Mouse (Mus musculus) erythroblast, embryonic 14.5 days (primary cell): Measurements from ENCODE around the gene Cnppd1. TPM values are rescaled to one million over a fixed set of nuclear protein-coding genes. Genes with fewer than 3 reads are reported as not detected.
A peak's percentile ranks its signal among the peaks of the same experiment; 100 is the strongest.

Source experiments
- H3K27me3 ChIP-seq: 2 replicates; pipeline ENCODE4 v1.6.1; 2012; ENCODE audit warnings: inconsistent platforms; ENCODE audit not compliant: control insufficient read depth
- H3K36me3 ChIP-seq: 2 replicates; pipeline ENCODE4 v1.6.1; 2012; ENCODE audit warnings: mild to moderate bottlenecking, inconsistent platforms; ENCODE audit not compliant: control insufficient read depth
- H3K4me1 ChIP-seq: 2 replicates; pipeline ENCODE4 v1.6.1; 2012; ENCODE audit warnings: inconsistent platforms; ENCODE audit not compliant: control insufficient read depth
- H3K4me3 ChIP-seq: replicated peaks from 2 replicates; pipeline ENCODE3; 2012; ENCODE audit warnings: moderate library complexity, mild to moderate bottlenecking, inconsistent platforms
- H3K9me3 ChIP-seq: 2 replicates; pipeline ENCODE4 v1.6.1; 2012; ENCODE audit warnings: low read length, inconsistent platforms, mixed read lengths; ENCODE audit not compliant: control insufficient read depth
- GATA1 ChIP-seq: IDR thresholded peaks from 2 replicates; pipeline ENCODE4 v1.6.1; 2012; ENCODE audit warnings: low read length, inconsistent platforms, mixed read lengths
- TAL1 ChIP-seq: IDR thresholded peaks from 3 replicates; pipeline ENCODE4 v1.6.1; 2012; ENCODE audit warnings: low read length, inconsistent platforms, mixed read lengths
- polyA plus RNA-seq: library from polyadenylated mRNA; stranded (reverse); fragments of >175 nt; gene quantifications from 2 replicates; pipeline ENCODE4 v1.2.3, GENCODE M21; 2012

The Cnppd1 gene
- polyA plus RNA-seq, 1 experiment: 8.4 TPM

- peaks cover 64% of the 10 kb centered on the region for H3K4me1 ChIP-seq
- H3K4me3 ChIP-seq: no peak overlapping the region
- H3K36me3 ChIP-seq: peaks cover 3% of the 10 kb centered on the region; the same call in 1 of the 2 replicates
- no peaks in the 10 kb centered on the region for H3K27me3 ChIP-seq
- TF ChIP-seq GATA1 (no peak), TAL1 (no peak)
- peaks cover 6% of the 10 kb centered on the region; the same call in 1 of the 2 replicates for H3K9me3 ChIP-seq
Observed at GRCm38 (mm10) chr1:75158990-75159389, 16.5 kb upstream of the Cnppd1 start.

- Histone ChIP-seq H3K27me3 (no peaks in the 10 kb centered on the region), H3K4me1 (peaks cover 57% of the 10 kb centered on the region), H3K4me3 (no peak overlapping the region), H3K36me3 (peaks cover 3% of the 10 kb centered on the region; the same call in 1 of the 2 replicates), H3K9me3 (no peaks in the 10 kb centered on the region)
- TF ChIP-seq GATA1 (no peak), TAL1 (no peak)
Observed at GRCm38 (mm10) chr1:75155837-75156236, 13.3 kb upstream of the Cnppd1 start.

DNA sequence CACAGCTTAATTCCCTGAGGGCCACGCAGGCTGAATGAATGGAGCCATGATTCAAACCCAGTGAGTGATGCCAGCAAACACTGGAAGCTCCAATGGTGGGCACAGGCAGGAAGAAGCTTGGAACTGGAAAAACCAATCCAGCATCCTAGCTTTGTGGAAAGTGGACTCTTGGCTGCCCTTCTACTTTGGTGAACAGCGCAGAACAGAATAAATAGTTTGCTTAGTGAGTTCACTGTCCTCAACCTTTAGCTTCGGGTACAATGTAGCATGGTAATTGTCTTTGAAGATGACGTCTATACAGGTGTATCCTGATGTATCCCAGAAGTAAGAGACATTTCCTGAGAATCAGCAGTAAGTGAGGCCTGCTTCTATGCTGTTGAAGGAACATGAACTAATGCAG, 6.2 kb upstream of the Cnppd1 start:
- TF ChIP-seq GATA1 (no peak), TAL1 (no peak)
- Histone ChIP-seq H3K4me1 (peaks cover 43% of the 10 kb centered on the region), H3K9me3 (no peaks in the 10 kb centered on the region), H3K4me3 (no peak overlapping the region), H3K36me3 (peaks cover 68% of the 10 kb centered on the region), H3K27me3 (no peaks in the 10 kb centered on the region)

- H3K4me1 ChIP-seq: peaks cover 51% of the 10 kb centered on the region
- H3K9me3 ChIP-seq: no peaks in the 10 kb centered on the region
- no peak for TF ChIP-seq GATA1
- H3K36me3 ChIP-seq: peaks cover 72% of the 10 kb centered on the region
- H3K27me3 ChIP-seq: no peaks in the 10 kb centered on the region
- H3K4me3 ChIP-seq: no peak overlapping the region
Observed at GRCm38 (mm10) chr1:75147411-75148135, 5.1 kb upstream of the Cnppd1 start.

DNA sequence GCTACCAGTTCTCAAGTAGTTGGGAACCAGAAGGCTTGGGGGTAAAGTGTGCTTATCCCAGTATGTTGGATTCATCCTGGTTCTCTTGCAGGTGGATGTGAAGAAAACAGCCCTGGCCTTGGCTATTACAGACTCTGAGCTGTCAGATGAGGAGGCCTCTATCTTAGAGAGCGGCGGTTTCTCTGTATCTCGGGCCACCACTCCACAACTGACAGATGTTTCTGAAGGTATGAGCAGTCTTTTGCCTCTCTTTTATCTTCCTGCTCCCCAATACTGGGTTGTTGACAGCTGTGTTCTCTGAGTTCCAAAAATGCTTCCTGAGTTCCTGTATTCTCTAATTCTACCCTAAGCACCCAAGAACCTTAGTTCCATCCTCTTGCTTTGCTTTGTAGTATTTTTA, 3.1 kb upstream of the Cnppd1 start:
- peaks cover 69% of the 10 kb centered on the region for H3K4me1 ChIP-seq
- peaks cover 79% of the 10 kb centered on the region for H3K36me3 ChIP-seq
- peak overlapping the region; percentile 85 for H3K4me3 ChIP-seq
- no peaks in the 10 kb centered on the region for H3K9me3 ChIP-seq
- no peak for TF ChIP-seq TAL1
- no peak for TF ChIP-seq GATA1
- H3K27me3 ChIP-seq: no peaks in the 10 kb centered on the region

GRCm38 (mm10) chr1:75141486-75142190, 873 bp downstream of the Cnppd1 start:
- Histone ChIP-seq H3K4me3 (peak overlapping the region; percentile 85), H3K9me3 (no peaks in the 10 kb centered on the region), H3K27me3 (no peaks in the 10 kb centered on the region), H3K4me1 (peaks cover 94% of the 10 kb centered on the region), H3K36me3 (peaks cover 81% of the 10 kb centered on the region)
- TF ChIP-seq GATA1: no peak

- Histone ChIP-seq H3K4me3 (peak overlapping the region; percentile 85), H3K27me3 (no peaks in the 10 kb centered on the region), H3K4me1 (peaks cover 94% of the 10 kb centered on the region), H3K36me3 (peaks cover 81% of the 10 kb centered on the region), H3K9me3 (no peaks in the 10 kb centered on the region)
- TF ChIP-seq TAL1: no peak
- TF ChIP-seq GATA1: no peak
Observed at GRCm38 (mm10) chr1:75140601-75141190, 1.8 kb downstream of the Cnppd1 start.

- no peak for TF ChIP-seq GATA1
- TF ChIP-seq TAL1: peak; percentile 51; the same call in 2 of the 3 replicates
- peaks cover 80% of the 10 kb centered on the region for H3K36me3 ChIP-seq
- H3K9me3 ChIP-seq: no peaks in the 10 kb centered on the region
- peak overlapping the region; percentile 36 for H3K4me3 ChIP-seq
- H3K27me3 ChIP-seq: no peaks in the 10 kb centered on the region
- peaks cover 94% of the 10 kb centered on the region for H3K4me1 ChIP-seq
Observed at GRCm38 (mm10) chr1:75138448-75138847, 4.1 kb downstream of the Cnppd1 start.

GRCm38 (mm10) chr1:75136730-75137129, 5.8 kb downstream of the Cnppd1 start:
- peaks cover 78% of the 10 kb centered on the region for H3K36me3 ChIP-seq
- peaks cover 98% of the 10 kb centered on the region for H3K4me1 ChIP-seq
- peak; percentile 81 for TF ChIP-seq GATA1
- TF ChIP-seq TAL1: peak; percentile 93
- no peaks in the 10 kb centered on the region for H3K9me3 ChIP-seq
- peak overlapping the region; percentile 59 for H3K4me3 ChIP-seq
- no peaks in the 10 kb centered on the region for H3K27me3 ChIP-seq
